Mouse (Mus musculus) heart, postnatal 36 days (tissue): ENCODE measurements around the gene Btnl2. TPM values are rescaled to one million over a fixed set of nuclear protein-coding genes. Genes with fewer than 3 reads are reported as not detected.

ENCODE experiments used
- DNase-seq, 2 experiments: peaks; one replicate each; pipeline ENCODE4 v3.0.0; 2021 to 2022
- intact Hi-C: fragments of 180-260 bp; cut with DNase I; formaldehyde crosslinking; loops from one replicate; pipeline ENCODE4 v1.15.1; 2025
- total RNA-seq, 2 experiments: library from RNA; stranded (reverse); gene quantifications; 2 replicates each; pipeline ENCODE4 v1.2.3; 2021

Gene Btnl2
- total RNA-seq, 2 experiments from 2014 or later, result 0.58 to 0.92 TPM

- DNase-seq, result no peak
- intact Hi-C loops, result no loop called here
These were observed 42.7 kb downstream of the Btnl2 start for GRCm38 (mm10) chr17:34397357-34397756.

- intact Hi-C loops, result no loop called here
- DNase-seq, result peak; percentile 42 to 44
These were observed 43.6 kb downstream of the Btnl2 start for GRCm38 (mm10) chr17:34398058-34398710.

GRCm38 (mm10) chr17:34398711-34399393 is 44.2 kb downstream of the Btnl2 start, which contains the start of gene BC051142:
BC051142 (plus strand) TSS chr17:34398820.
- peak; percentile 75 for DNase-seq
- intact Hi-C loops, result no loop called here

GRCm38 (mm10) chr17:34399394-34399715 is 44.7 kb downstream of the Btnl2 start:
- no peak for DNase-seq
- intact Hi-C loops, result no loop called here

- intact Hi-C loops, result loop anchor here (2.0 kb wide), 1 partner anchor 22 kb away; no protein-coding TSS in a partner anchor
- DNase-seq, result peak; percentile 50 to 56
These were observed 56.5 kb downstream of the Btnl2 start for GRCm38 (mm10) chr17:34411117-34411516.

Other genes with a start within 250 kb of the Btnl2 start
- gene H2-DMa, start 235.3 kb upstream of the Btnl2 start, total RNA-seq, result 1 to 10 TPM; 4.0 to 6.5 TPM
- gene Brd2, start 232.2 kb upstream of the Btnl2 start, total RNA-seq, result 10 to 100 TPM; 80.5 to 87.0 TPM
- 1 to 10 TPM; 1.3 to 1.7 TPM for gene H2-DMb2, start 211.5 kb upstream of the Btnl2 start, total RNA-seq
- 1 to 10 TPM; 1.5 to 2.9 TPM for gene H2-DMb1, start 201.8 kb upstream of the Btnl2 start, total RNA-seq
- gene Tap1, start 167.3 kb upstream of the Btnl2 start, total RNA-seq, result 1 to 10 TPM; 4.1 to 7.0 TPM
- 10 to 100 TPM in 1 of 2 experiments, 1 to 10 TPM in 1; 7.5 to 10.6 TPM for gene Psmb9, start 167.1 kb upstream of the Btnl2 start, total RNA-seq
- 10 to 100 TPM; 11.4 to 15.1 TPM for gene Psmb8, start 157.1 kb upstream of the Btnl2 start, total RNA-seq
- 10 to 100 TPM; 23.6 to 24.6 TPM for gene Tap2, start 151.3 kb upstream of the Btnl2 start, total RNA-seq
- under 1 TPM; 0.83 to 0.84 TPM for gene H2-Ob, start 115.9 kb upstream of the Btnl2 start, total RNA-seq
- gene H2-Ab1, start 97.1 kb upstream of the Btnl2 start, total RNA-seq, result 10 to 100 TPM; 14.8 to 32.7 TPM
- 10 to 100 TPM; 21.8 to 44.6 TPM for gene H2-Aa, start 67.0 kb upstream of the Btnl2 start, total RNA-seq
- gene H2-Eb1, start 49.0 kb upstream of the Btnl2 start, total RNA-seq, result 10 to 100 TPM; 20.6 to 43.5 TPM
- gene H2-Eb2, start 29.2 kb upstream of the Btnl2 start, total RNA-seq, result not detected
- gene Btnl1, start 22.3 kb downstream of the Btnl2 start, total RNA-seq, result not detected
- not detected for gene BC051142, start 44.0 kb downstream of the Btnl2 start, total RNA-seq
- not detected for gene Btnl4, start 122.5 kb downstream of the Btnl2 start, total RNA-seq
- not detected for gene Btnl6, start 162.5 kb downstream of the Btnl2 start, total RNA-seq
- 10 to 100 TPM; 33.0 to 48.6 TPM for gene Notch4, start 209.4 kb downstream of the Btnl2 start, total RNA-seq
- 1 to 10 TPM; 4.7 to 4.8 TPM for gene Gpsm3, start 235.0 kb downstream of the Btnl2 start, total RNA-seq
- gene Pbx2, start 236.4 kb downstream of the Btnl2 start, total RNA-seq, result 10 to 100 TPM; 18.0 to 19.6 TPM
- under 1 TPM; 0.24 to 0.47 TPM for gene Ager, start 243.0 kb downstream of the Btnl2 start, total RNA-seq
- gene Rnf5, start 248.9 kb downstream of the Btnl2 start, total RNA-seq, result 10 to 100 TPM; 35.7 to 37.1 TPM
- gene Agpat1, start 249.4 kb downstream of the Btnl2 start, total RNA-seq, result 10 to 100 TPM; 61.2 to 70.5 TPM